Mouse (Mus musculus) embryonic facial prominence, embryonic 13.5 days (tissue): ENCODE data around the gene Ccdc162. TPM values are rescaled to one million over a fixed set of nuclear protein-coding genes. Genes with fewer than 3 reads are reported as not detected.

Experiments
- ATAC-seq: fragments of 200-750 bp; cut with Nextera tagmentation; 2 replicates; pipeline ENCODE4 v1.8.0; 2017; ENCODE audit warnings: low read depth; ENCODE audit not compliant: insufficient number of reproducible peaks, insufficient read depth, low FRiP score, low TSS enrichment
- H3K27ac ChIP-seq: fragments of 300-500 bp; sonication (generic); 2 replicates; pipeline ENCODE4 v1.5.1; 2015; ENCODE audit warnings: moderate library complexity, mild to moderate bottlenecking, inconsistent platforms
- H3K27me3 ChIP-seq: fragments of 300-500 bp; sonication (generic); 2 replicates; pipeline ENCODE4 v1.6.1; 2015; ENCODE audit warnings: mild to moderate bottlenecking, inconsistent platforms
- H3K36me3 ChIP-seq: fragments of 300-500 bp; sonication (generic); 2 replicates; pipeline ENCODE4 v1.6.1; 2015; ENCODE audit warnings: mild to moderate bottlenecking, inconsistent platforms
- H3K4me1 ChIP-seq: fragments of 300-500 bp; sonication (generic); 2 replicates; pipeline ENCODE4 v1.6.1; 2015; ENCODE audit warnings: inconsistent platforms
- H3K4me2 ChIP-seq: fragments of 300-500 bp; sonication (generic); 2 replicates; pipeline ENCODE4 v1.6.1; 2015; ENCODE audit warnings: moderate library complexity, mild to moderate bottlenecking, inconsistent platforms
- H3K4me3 ChIP-seq: fragments of 300-500 bp; sonication (generic); 2 replicates; pipeline ENCODE4 v1.5.1; 2015; ENCODE audit warnings: mild to moderate bottlenecking, inconsistent platforms
- H3K9ac ChIP-seq: fragments of 300-500 bp; sonication (generic); 2 replicates; pipeline ENCODE4 v1.6.1; 2015; ENCODE audit warnings: mild to moderate bottlenecking, inconsistent platforms
- H3K9me3 ChIP-seq: fragments of 300-500 bp; sonication (generic); 2 replicates; pipeline ENCODE4 v1.6.1; 2016; ENCODE audit warnings: inconsistent platforms
- WGBS: fragments of 180-500 bp; shearing (Covaris S2); methylation state at CpG from one replicate; pipeline ENCODE4 v1.1.7; 2015; ENCODE audit warnings: mixed read lengths; 5-methylcytosine and 5-hydroxymethylcytosine counted together
- polyA plus RNA-seq: library from polyadenylated mRNA; unstranded; fragments of >200 nt; fragmentation: Nextera tagmentation; extraction: Ambion mirVana; gene quantifications from 2 replicates; pipeline ENCODE4 v1.2.1, GENCODE M21; 2015

Ccdc162 gene
- polyA plus RNA-seq, 1 experiment from 2014 or later: 1.5 TPM

DNA sequence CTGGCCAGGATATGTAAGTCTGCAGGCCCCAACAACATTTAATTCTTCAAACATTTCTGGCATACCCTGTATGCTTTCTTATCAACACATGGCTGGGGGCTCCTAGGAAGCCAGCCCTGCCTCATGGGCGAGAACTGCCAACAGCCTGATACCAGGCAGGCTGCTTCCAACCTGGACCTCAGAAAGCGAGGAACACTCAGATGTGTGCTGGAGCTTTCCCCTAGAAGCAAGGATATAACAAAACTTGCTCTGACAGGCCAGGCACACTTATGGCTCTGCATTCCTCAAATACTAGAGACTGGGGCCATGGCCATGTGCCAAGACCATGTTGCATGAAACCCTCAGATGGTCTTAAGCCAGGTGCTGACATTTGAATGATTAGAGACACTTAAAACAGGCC, 121.5 kb downstream of the Ccdc162 start:
- ATAC-seq: 0 out of 2 replicates have a peak, but pooled peaks have one; percentile 70
- Histone ChIP-seq H3K27me3 (no peaks in the 10 kb centered on the region), H3K4me1 (peaks cover 22% of the 10 kb centered on the region), H3K4me3 (no peak overlapping the region), H3K9me3 (no peaks in the 10 kb centered on the region), H3K4me2 (no peak overlapping the region), H3K27ac (peak overlapping the region; percentile 81), H3K9ac (peak overlapping the region; percentile 40; the same call in 1 of the 2 replicates), H3K36me3 (no peaks in the 10 kb centered on the region)
- 46% methylated on average over 2 of the region's 2 CpGs for WGBS

DNA sequence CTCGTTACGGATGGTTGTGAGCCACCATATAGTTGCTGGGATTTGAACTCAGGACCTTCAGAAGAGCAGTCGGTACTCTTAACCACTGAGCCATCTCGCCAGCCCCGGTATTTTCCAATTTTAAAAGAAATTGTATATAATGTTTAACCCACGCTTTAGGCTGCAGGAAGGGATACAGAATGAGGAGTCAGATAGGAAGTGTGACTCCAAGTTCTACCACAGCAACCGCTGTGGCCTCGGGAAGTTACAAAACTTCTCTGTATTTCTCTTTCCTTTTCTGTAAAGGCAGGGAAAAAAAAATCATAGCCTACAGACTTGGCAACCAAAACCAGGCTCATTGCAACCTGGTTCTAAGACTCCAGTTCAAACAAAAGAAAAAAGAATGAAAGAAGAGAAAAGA, 122.0 kb downstream of the Ccdc162 start:
- Histone ChIP-seq H3K27me3 (no peaks in the 10 kb centered on the region), H3K9me3 (no peaks in the 10 kb centered on the region), H3K4me3 (no peak overlapping the region), H3K4me1 (peaks cover 22% of the 10 kb centered on the region), H3K4me2 (no peak overlapping the region), H3K9ac (no peak overlapping the region), H3K27ac (no peak overlapping the region), H3K36me3 (no peaks in the 10 kb centered on the region)
- whole genome bisulfite sequencing: 83% methylated on average over 8 of the region's 8 CpGs
- no peak for ATAC-seq

DNA sequence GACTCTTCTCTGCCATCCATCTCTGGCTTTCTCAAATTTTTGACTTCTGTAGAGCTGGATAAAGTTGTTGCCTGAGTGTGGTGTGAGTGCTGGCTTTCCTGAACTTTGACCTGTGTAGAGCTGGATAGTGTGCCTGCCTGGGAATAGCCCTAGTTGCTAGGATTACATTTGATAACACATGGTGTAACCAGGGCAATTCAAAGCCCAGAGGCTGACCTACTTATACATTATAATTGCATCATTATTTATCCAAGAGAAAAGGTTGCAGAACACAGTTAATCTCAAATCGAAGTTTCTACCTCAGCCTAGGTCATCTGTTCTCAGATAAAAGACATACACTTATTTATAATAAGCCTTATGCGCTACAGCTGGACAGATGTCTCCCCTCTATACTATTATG, 127.8 kb downstream of the Ccdc162 start:
- Histone ChIP-seq H3K4me1 (peaks cover 13% of the 10 kb centered on the region; the same call in 1 of the 2 replicates), H3K4me2 (no peak overlapping the region), H3K27ac (no peak overlapping the region), H3K27me3 (no peaks in the 10 kb centered on the region), H3K9ac (no peak overlapping the region), H3K4me3 (no peak overlapping the region), H3K9me3 (no peaks in the 10 kb centered on the region), H3K36me3 (no peaks in the 10 kb centered on the region)
- no peak for ATAC-seq
- 88% methylated on average over 2 of the region's 2 CpGs for WGBS

DNA sequence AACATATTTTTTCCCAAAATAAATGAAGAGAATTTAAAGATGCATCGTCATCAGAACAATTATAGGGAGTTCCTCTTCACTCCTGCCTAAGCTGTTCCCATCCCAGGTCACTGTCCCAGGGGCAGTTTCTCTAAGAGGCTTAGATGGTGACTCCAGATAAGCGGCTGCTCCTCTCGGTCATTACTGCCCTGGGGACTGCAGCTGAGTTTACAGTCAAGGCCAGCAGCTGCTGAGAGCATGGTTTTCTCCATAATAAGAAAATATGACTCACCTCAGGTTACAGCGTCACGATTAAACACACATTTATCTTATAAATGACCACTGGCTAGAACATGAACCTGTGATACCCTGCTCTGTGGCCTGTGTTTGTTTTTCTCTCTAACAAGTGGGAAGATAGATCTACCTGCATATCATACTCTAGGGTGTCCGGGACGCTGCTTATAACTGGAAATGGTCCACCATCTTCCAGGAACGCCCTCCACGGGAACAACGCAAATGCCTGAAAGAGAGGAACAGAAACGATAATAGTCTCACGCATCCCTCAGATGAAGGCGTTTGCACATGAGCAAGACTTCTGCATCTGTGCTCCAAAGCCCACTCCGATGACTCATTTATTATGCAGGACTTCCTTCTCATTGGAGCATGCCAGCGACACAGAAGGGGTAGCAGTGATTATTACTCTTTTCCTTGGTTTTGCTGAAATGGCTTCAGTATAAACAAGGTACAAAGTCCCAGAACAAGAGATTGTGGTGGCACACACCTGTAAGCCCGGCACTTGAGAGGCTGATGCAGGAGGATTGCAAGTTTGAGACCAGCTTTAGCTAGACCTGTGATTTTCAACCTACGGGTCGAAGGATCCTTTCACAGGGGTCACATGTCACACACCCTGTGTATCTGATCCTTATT, 129.2 kb downstream of the Ccdc162 start:
- WGBS: 78% methylated on average over 18 of the region's 18 CpGs

DNA sequence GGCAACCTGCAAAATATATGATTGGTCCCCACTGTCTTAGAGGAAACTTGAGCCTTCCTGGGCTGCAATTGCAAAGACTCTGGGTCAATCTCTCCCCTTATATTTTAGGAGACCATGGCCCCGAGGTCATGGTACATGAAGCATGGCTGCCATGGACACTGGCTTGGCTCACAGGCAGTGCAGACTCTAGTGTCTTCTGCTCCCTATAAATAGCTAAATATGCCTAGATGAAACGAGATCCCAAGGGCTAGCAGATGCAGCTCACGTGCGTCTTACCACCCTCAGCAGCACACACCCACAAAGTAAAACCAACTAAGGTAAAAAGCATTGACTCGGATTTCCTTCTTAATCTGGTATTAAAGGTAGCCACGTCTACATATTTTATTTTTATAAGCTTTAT, 133.1 kb downstream of the Ccdc162 start:
- 27% methylated on average over 6 of the region's 6 CpGs for WGBS
- no peak overlapping the region for H3K9ac ChIP-seq
- no peak overlapping the region for H3K4me3 ChIP-seq
- H3K36me3 ChIP-seq: no peaks in the 10 kb centered on the region
- H3K9me3 ChIP-seq: no peaks in the 10 kb centered on the region
- H3K27ac ChIP-seq: peak overlapping the region; percentile 56; the same call in 1 of the 2 replicates
- no peak overlapping the region for H3K4me2 ChIP-seq
- no peaks in the 10 kb centered on the region for H3K27me3 ChIP-seq
- H3K4me1 ChIP-seq: peaks cover 12% of the 10 kb centered on the region
- no peak for ATAC-seq

More for the DNA sequence above, 129.2 kb downstream of the Ccdc162 start:
- Histone ChIP-seq H3K4me3 (no peak overlapping the region), H3K36me3 (no peaks in the 10 kb centered on the region), H3K27me3 (no peaks in the 10 kb centered on the region), H3K9me3 (no peaks in the 10 kb centered on the region), H3K27ac (no peak overlapping the region), H3K4me2 (no peak overlapping the region), H3K9ac (no peak overlapping the region), H3K4me1 (peaks cover 20% of the 10 kb centered on the region)
- no peak for ATAC-seq

DNA sequence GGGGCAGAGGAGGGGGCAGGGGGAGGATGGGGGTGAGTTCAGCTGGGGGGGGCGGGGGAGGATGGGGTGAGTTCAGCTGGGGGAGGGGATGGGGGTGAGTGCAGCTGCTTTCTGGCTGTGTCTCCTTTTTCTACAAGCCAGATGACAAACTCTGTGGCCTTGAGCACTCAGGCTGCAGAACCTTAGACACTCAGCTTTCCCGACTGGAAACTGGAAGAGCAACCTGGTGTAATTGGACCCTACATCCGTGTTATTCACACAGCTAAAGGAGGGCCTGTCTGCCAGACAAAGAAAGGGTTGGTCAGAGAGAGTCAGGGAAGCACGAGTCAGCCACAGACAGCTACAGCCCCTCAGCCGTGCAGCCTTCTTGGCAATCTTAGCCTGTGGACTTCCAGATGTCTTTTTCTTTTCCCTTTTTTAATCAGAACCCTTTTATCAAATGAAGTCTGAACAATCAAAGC, 133.5 kb downstream of the Ccdc162 start:
- Histone ChIP-seq H3K9me3 (no peaks in the 10 kb centered on the region), H3K27ac (peak overlapping the region; percentile 56; the same call in 1 of the 2 replicates), H3K4me2 (no peak overlapping the region), H3K4me1 (peaks cover 12% of the 10 kb centered on the region), H3K27me3 (no peaks in the 10 kb centered on the region), H3K4me3 (no peak overlapping the region), H3K36me3 (no peaks in the 10 kb centered on the region), H3K9ac (no peak overlapping the region)
- WGBS: 5% methylated on average over 4 of the region's 5 CpGs
- ATAC-seq: peak; percentile 48; the same call in 1 of the 2 replicates

DNA sequence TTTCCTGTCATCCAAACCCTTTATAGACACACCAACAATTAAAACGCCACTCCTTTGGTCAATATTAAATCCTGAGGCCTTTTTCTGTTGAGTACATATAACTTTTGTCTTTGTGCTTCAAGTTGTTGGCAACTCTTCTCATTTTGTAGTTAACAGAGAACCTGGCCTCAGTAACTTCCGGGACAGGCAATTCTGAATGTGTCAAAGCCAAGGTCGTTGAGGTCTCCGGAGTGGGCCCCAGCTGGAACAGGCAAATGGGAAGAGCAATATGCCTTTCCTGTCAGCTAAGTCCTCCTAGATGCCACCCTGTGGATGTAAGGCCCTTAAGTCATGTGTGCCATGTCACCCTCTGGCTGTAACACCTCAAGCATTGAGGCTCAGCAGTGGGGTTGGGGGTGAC, 136.0 kb downstream of the Ccdc162 start:
- Histone ChIP-seq H3K36me3 (no peaks in the 10 kb centered on the region), H3K4me2 (no peak overlapping the region), H3K4me1 (peaks cover 19% of the 10 kb centered on the region), H3K27me3 (no peaks in the 10 kb centered on the region), H3K9me3 (no peaks in the 10 kb centered on the region), H3K27ac (no peak overlapping the region), H3K9ac (no peak overlapping the region), H3K4me3 (no peak overlapping the region)
- ATAC-seq: no peak
- WGBS: 80% methylated on average over 4 of the region's 4 CpGs

DNA sequence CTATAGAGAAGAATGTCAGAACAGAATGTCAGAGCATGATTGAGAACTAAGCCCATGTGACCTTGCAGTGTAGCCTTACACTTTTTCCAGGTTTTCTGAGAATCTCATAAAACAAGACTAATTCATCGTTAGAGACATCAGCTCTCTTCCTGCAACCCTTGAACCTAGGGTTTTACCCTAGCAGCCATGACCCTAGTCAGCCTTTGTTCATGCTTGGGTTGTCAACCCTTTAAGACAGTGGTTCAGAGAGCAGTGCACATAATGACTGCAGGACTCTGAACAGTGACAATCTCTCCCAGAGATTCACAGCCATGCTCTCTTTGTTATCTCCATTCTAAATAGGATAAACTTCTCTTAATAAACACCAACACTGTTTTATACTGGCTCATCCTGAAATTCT, 137.9 kb downstream of the Ccdc162 start:
- Histone ChIP-seq H3K36me3 (no peaks in the 10 kb centered on the region), H3K9ac (no peak overlapping the region), H3K27me3 (no peaks in the 10 kb centered on the region), H3K27ac (no peak overlapping the region), H3K4me3 (no peak overlapping the region), H3K9me3 (no peaks in the 10 kb centered on the region), H3K4me1 (peaks cover 13% of the 10 kb centered on the region), H3K4me2 (no peak overlapping the region)
- WGBS: 74% methylated on average over 1 of the region's 1 CpGs
- no peak for ATAC-seq

DNA sequence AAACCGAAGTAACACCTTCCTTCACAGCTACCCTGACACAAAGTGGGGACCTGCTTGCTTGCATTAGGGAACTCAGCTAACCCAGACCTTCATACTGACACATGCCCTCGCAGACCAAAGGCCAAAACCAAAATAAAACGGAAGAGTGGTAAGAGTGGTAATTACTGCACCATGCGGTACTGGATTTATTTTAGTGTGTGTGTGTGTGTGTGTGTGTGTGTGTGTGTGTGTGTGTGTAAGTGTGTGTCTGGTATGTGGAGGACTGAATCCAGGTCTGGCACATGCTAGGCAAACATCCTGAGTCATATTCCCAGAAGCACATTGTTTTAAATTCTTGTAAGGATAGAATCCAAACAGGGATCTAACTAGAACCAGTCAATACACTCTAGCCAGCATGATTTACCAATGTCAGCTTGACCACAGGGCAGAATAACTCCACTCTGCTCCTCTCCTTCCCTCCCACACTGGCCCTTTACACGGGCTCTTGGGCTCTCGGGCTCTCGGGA, 140.1 kb downstream of the Ccdc162 start:
- Histone ChIP-seq H3K27me3 (no peaks in the 10 kb centered on the region), H3K4me2 (no peak overlapping the region), H3K36me3 (no peaks in the 10 kb centered on the region), H3K9ac (no peak overlapping the region), H3K4me3 (no peak overlapping the region), H3K9me3 (no peaks in the 10 kb centered on the region), H3K27ac (no peak overlapping the region), H3K4me1 (peaks cover 15% of the 10 kb centered on the region)
- WGBS: 72% methylated on average over 7 of the region's 7 CpGs
- no peak for ATAC-seq

DNA sequence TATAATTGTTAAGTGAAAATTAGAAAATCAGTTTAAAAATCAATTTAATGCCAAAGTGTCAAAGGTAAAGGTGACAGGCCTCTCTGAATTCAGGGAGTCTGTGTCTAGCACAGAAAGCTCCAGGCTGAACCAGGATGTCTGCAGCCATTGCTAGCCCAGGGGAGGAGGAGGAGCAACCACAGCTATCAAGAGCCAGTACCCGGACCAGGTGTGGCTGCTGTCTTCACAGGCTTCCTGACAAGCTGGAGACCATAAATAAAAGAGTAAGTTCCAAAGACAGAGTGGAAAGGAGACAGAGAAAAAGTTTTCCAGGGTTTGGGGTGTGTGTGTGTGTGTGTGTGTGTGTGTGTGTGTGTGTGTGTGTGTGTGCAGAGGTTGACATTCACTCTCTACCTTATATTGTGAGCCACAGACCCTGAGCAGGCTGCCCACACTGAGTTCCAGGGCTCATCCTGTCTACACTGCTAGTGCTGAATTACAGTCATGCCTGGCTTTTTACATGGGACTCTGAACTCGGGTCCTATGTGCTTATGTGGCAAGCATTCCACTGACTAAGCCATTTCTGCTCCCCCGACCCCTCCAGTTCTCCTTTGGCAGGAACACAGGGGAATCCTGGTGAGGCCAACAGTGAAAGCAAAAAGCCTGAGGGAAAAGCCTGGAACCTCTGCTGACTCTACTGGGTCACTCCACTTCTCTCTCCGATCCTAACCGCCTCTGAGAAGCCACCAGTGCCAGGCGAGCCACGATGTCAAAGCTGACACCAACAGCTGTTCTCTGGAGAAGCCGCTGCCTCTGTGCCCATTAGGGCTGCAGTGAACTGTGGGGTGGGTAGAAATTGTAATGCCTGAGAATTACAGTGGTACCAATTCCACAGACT, 140.7 kb downstream of the Ccdc162 start:
- WGBS: 63% methylated on average over 8 of the region's 8 CpGs
- Histone ChIP-seq H3K27me3 (no peaks in the 10 kb centered on the region), H3K4me2 (no peak overlapping the region), H3K36me3 (no peaks in the 10 kb centered on the region), H3K27ac (no peak overlapping the region), H3K4me3 (no peak overlapping the region), H3K9me3 (no peaks in the 10 kb centered on the region), H3K9ac (no peak overlapping the region), H3K4me1 (peaks cover 15% of the 10 kb centered on the region)
- no peak for ATAC-seq

DNA sequence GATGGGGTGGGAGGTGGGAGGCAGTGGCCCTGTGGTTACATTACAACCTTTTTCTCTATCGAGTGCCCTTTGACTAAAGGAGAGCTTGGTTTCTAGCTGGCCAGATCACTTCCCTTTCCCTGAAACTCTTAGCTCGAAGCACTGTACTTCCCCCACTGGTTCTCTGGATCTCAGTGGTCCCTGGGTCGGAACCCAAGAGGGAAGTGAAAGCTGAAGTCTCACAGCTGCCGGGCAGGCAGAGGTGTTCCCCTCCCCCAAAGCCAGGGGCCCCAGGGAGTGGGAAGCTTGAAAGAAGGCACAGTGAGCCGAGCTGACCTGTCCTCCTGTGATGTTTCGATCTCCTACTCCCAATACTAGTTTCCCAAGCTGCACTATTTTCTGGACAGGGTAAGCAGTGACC, 143.2 kb downstream of the Ccdc162 start:
- no peak overlapping the region for H3K9ac ChIP-seq

More for the DNA sequence above, 143.2 kb downstream of the Ccdc162 start:
- Histone ChIP-seq H3K4me3 (no peak overlapping the region), H3K4me2 (no peak overlapping the region), H3K9me3 (no peaks in the 10 kb centered on the region), H3K4me1 (peaks cover 15% of the 10 kb centered on the region), H3K27ac (no peak overlapping the region), H3K36me3 (no peaks in the 10 kb centered on the region), H3K27me3 (no peaks in the 10 kb centered on the region)
- no peak for ATAC-seq
- 20% methylated on average over 6 of the region's 6 CpGs for WGBS
